Mouse (Mus musculus) myocyte (in vitro differentiated cells): ENCODE data around the gene Zfp827. TPM values are rescaled to one million over a fixed set of nuclear protein-coding genes. Genes with fewer than 3 reads are reported as not detected.
A peak's percentile ranks its signal among the peaks of the same experiment; 100 is the strongest.

ENCODE experiments used
- H3K27me3 ChIP-seq: one replicate; pipeline ENCODE4 v1.6.1; 2011; ENCODE audit not compliant: control insufficient read depth, insufficient read depth, insufficient read length
- H3K36me3 ChIP-seq: one replicate; pipeline ENCODE4 v1.6.1; 2011; ENCODE audit not compliant: control insufficient read depth, insufficient read depth
- H3K4me2 ChIP-seq: one replicate; pipeline ENCODE4 v1.6.1; 2011; ENCODE audit warnings: low read depth, control low read depth
- H3K4me3 ChIP-seq: one replicate; pipeline ENCODE4 v1.5.1; 2011; ENCODE audit warnings: mild to moderate bottlenecking, control low read depth, moderate library complexity
- H3K79me2 ChIP-seq: one replicate; pipeline ENCODE4 v1.6.1; 2011; ENCODE audit not compliant: control insufficient read depth, insufficient read depth
- H3ac ChIP-seq: one replicate; pipeline ENCODE4 v1.6.1; 2011; ENCODE audit not compliant: control insufficient read depth, insufficient read length
- CEBPB ChIP-seq: IDR thresholded peaks from 2 replicates; pipeline ENCODE4 v1.6.1; 2011; ENCODE audit warnings: mild to moderate bottlenecking, moderate library complexity; ENCODE audit not compliant: poor library complexity, insufficient read depth, severe bottlenecking
- E2F4 ChIP-seq: IDR thresholded peaks from one replicate; pipeline ENCODE4 v1.6.1; 2011; ENCODE audit warnings: mild to moderate bottlenecking, control low read depth, moderate library complexity; ENCODE audit not compliant: insufficient read depth
- MAX ChIP-seq: IDR thresholded peaks from one replicate; pipeline ENCODE4 v1.6.1; 2011; ENCODE audit warnings: low read depth, mild to moderate bottlenecking, control low read depth
- MYOD1 ChIP-seq, 3 experiments: IDR thresholded peaks; one replicate each; pipeline ENCODE4 v1.6.1; 2011; ENCODE audit warnings: control low read depth in 2 of 3, low read depth in 2 of 3, mild to moderate bottlenecking in 2 of 3, moderate library complexity in 1 of 3; ENCODE audit not compliant: insufficient read length in 2 of 3, control insufficient read depth in 1 of 3
- MYOG ChIP-seq, 3 experiments: IDR thresholded peaks; one replicate each; pipeline ENCODE4 v1.6.1; 2011; ENCODE audit warnings: control low read depth in 2 of 3, low read depth in 2 of 3, mild to moderate bottlenecking in 2 of 3; ENCODE audit not compliant: insufficient read length in 2 of 3, control insufficient read depth in 1 of 3, insufficient read depth in 1 of 3
- POLR2A ChIP-seq: IDR thresholded peaks from one replicate; pipeline ENCODE4 v1.6.1; 2011; ENCODE audit warnings: low read depth, mild to moderate bottlenecking, control low read depth, moderate library complexity; ENCODE audit not compliant: insufficient read length
- POLR2AphosphoS2 ChIP-seq: IDR thresholded peaks from one replicate; pipeline ENCODE4 v1.6.1; 2011; ENCODE audit warnings: low read depth, control low read depth; ENCODE audit not compliant: insufficient read length
- REST ChIP-seq: IDR thresholded peaks from one replicate; pipeline ENCODE4 v1.6.1; 2011; ENCODE audit warnings: mild to moderate bottlenecking, control low read depth, moderate library complexity; ENCODE audit not compliant: insufficient read depth, insufficient read length
- SRF ChIP-seq: IDR thresholded peaks from one replicate; pipeline ENCODE4 v1.6.1; 2011; ENCODE audit warnings: low read depth; ENCODE audit not compliant: control insufficient read depth, insufficient read length
- TCF12 ChIP-seq: IDR thresholded peaks from one replicate; pipeline ENCODE4 v1.6.1; 2011; ENCODE audit warnings: mild to moderate bottlenecking, control low read depth; ENCODE audit not compliant: poor library complexity, insufficient read depth, severe bottlenecking
- TCF3 ChIP-seq: IDR thresholded peaks from one replicate; pipeline ENCODE4 v1.6.1; 2011; ENCODE audit warnings: low read depth, control low read depth; ENCODE audit not compliant: insufficient read length
- USF1 ChIP-seq: IDR thresholded peaks from one replicate; pipeline ENCODE4 v1.6.1; 2011; ENCODE audit warnings: low read depth, mild to moderate bottlenecking, control low read depth, moderate library complexity
- polyA plus RNA-seq: library from polyadenylated mRNA; unstranded; fragments of >200 nt; fragmentation: generic; extraction: Trizol; gene quantifications from one replicate; pipeline ENCODE4 v1.2.1, GENCODE M21; 2012; ENCODE audit warnings: missing spikeins

Zfp827 gene
- polyA plus RNA-seq, 1 experiment, result 7.7 TPM

- no peak overlapping the region for H3ac ChIP-seq
- no peak overlapping the region for H3K4me2 ChIP-seq
- peaks cover 65% of the 10 kb centered on the region for H3K79me2 ChIP-seq
- no peak overlapping the region for H3K4me3 ChIP-seq
- H3K36me3 ChIP-seq, result no peaks in the 10 kb centered on the region
- no peaks in the 10 kb centered on the region for H3K27me3 ChIP-seq
- TF ChIP-seq USF1 (no peak), CEBPB (no peak), SRF (no peak), MYOG (IDR thresholded peaks at IDR 0.05; ENCODE audit: control insufficient read depth in 1 of 3, insufficient read depth in 1 of 3, insufficient read length in 2 of 3, low read depth in 2 of 3) (no peak), REST (no peak), TCF3 (no peak), MAX (no peak), POLR2A (no peak), E2F4 (no peak), TCF12 (no peak), MYOD1 (IDR thresholded peaks at IDR 0.05; ENCODE audit: control insufficient read depth in 1 of 3, insufficient read length in 2 of 3, low read depth in 2 of 3) (no peak), POLR2AphosphoS2 (no peak)
Measured at GRCm38 (mm10) chr8:79044673-79045072, 16.4 kb downstream of the Zfp827 start.

GRCm38 (mm10) chr8:79046659-79047058, 18.4 kb downstream of the Zfp827 start:
- H3K36me3 ChIP-seq, result no peaks in the 10 kb centered on the region
- TF ChIP-seq USF1, result peak; percentile 98
- peak in 2 of 3 experiments; percentile 75 to 82 for TF ChIP-seq MYOD1 (IDR thresholded peaks at IDR 0.05; ENCODE audit: control insufficient read depth in 1 of 3, insufficient read length in 2 of 3, low read depth in 2 of 3)
- peak; percentile 30 for TF ChIP-seq TCF12
- no peak for TF ChIP-seq POLR2AphosphoS2
- TF ChIP-seq CEBPB, result no peak
- H3K27me3 ChIP-seq, result no peaks in the 10 kb centered on the region
- H3ac ChIP-seq, result no peak overlapping the region
- H3K4me3 ChIP-seq, result no peak overlapping the region
- H3K4me2 ChIP-seq, result peak overlapping the region; percentile 80
- peaks cover 70% of the 10 kb centered on the region for H3K79me2 ChIP-seq

- no peak for TF ChIP-seq TCF3
- peak in 2 of 3 experiments; percentile 54 to 61 for TF ChIP-seq MYOD1 (IDR thresholded peaks at IDR 0.05; ENCODE audit: control insufficient read depth in 1 of 3, insufficient read length in 2 of 3, low read depth in 2 of 3)
- H3K4me3 ChIP-seq, result no peak overlapping the region
- H3K4me2 ChIP-seq, result no peak overlapping the region
Measured at GRCm38 (mm10) chr8:79048388-79049005, 20.3 kb downstream of the Zfp827 start.

GRCm38 (mm10) chr8:79054222-79054621, 26.0 kb downstream of the Zfp827 start:
- H3K79me2 ChIP-seq, result peaks cover 76% of the 10 kb centered on the region
- H3ac ChIP-seq, result no peak overlapping the region
- no peak overlapping the region for H3K4me3 ChIP-seq
- H3K4me2 ChIP-seq, result no peak overlapping the region
- TF ChIP-seq MYOG (IDR thresholded peaks at IDR 0.05; ENCODE audit: control insufficient read depth in 1 of 3, insufficient read depth in 1 of 3, insufficient read length in 2 of 3, low read depth in 2 of 3) (peak in 2 of 3 experiments; percentile 26 to 82), SRF (no peak), MYOD1 (IDR thresholded peaks at IDR 0.05; ENCODE audit: control insufficient read depth in 1 of 3, insufficient read length in 2 of 3, low read depth in 2 of 3) (peak in 2 of 3 experiments; percentile 80 to 86)
- no peaks in the 10 kb centered on the region for H3K36me3 ChIP-seq
- no peaks in the 10 kb centered on the region for H3K27me3 ChIP-seq

More at GRCm38 (mm10) chr8:79048388-79049005, 20.3 kb downstream of the Zfp827 start:
- H3K36me3 ChIP-seq, result no peaks in the 10 kb centered on the region
- no peak overlapping the region for H3ac ChIP-seq
- no peaks in the 10 kb centered on the region for H3K27me3 ChIP-seq
- H3K79me2 ChIP-seq, result peaks cover 68% of the 10 kb centered on the region

GRCm38 (mm10) chr8:79057179-79057578, 28.9 kb downstream of the Zfp827 start:
- H3K79me2 ChIP-seq, result peaks cover 53% of the 10 kb centered on the region
- TF ChIP-seq POLR2A (no peak), TCF12 (no peak), CEBPB (no peak)
- H3ac ChIP-seq, result no peak overlapping the region
- no peak overlapping the region for H3K4me3 ChIP-seq
- H3K4me2 ChIP-seq, result no peak overlapping the region
- peaks cover 9% of the 10 kb centered on the region for H3K36me3 ChIP-seq
- no peaks in the 10 kb centered on the region for H3K27me3 ChIP-seq
